Mouse (Mus musculus) CH12.LX (cell line): ENCODE measurements around the gene Rtkn2.

Experiments
- EP300 ChIP-seq: IDR thresholded peaks from 2 replicates; pipeline ENCODE4 v1.6.1; 2011; ENCODE audit warnings: low read length, improper control_type of control experiment
- POLR2AphosphoS2 ChIP-seq: IDR thresholded peaks from 2 replicates; pipeline ENCODE4 v1.6.1; 2011; ENCODE audit warnings: low read depth, low read length, improper control_type of control experiment
- RCOR1 ChIP-seq: conservative IDR thresholded peaks from 2 replicates; pipeline ENCODE4 v1.6.1; 2012; ENCODE audit warnings: low read depth, mild to moderate bottlenecking, inconsistent platforms, low read length, improper control_type of control experiment
- ZC3H11A ChIP-seq: IDR thresholded peaks from 2 replicates; pipeline ENCODE4 v1.6.1; 2012; ENCODE audit warnings: low read depth, mild to moderate bottlenecking, inconsistent platforms, low read length, improper control_type of control experiment
- ZNF384 ChIP-seq: IDR thresholded peaks from 2 replicates; pipeline ENCODE4 v1.6.1; 2012; ENCODE audit warnings: low read depth, low read length, improper control_type of control experiment, inconsistent platforms

DNA sequence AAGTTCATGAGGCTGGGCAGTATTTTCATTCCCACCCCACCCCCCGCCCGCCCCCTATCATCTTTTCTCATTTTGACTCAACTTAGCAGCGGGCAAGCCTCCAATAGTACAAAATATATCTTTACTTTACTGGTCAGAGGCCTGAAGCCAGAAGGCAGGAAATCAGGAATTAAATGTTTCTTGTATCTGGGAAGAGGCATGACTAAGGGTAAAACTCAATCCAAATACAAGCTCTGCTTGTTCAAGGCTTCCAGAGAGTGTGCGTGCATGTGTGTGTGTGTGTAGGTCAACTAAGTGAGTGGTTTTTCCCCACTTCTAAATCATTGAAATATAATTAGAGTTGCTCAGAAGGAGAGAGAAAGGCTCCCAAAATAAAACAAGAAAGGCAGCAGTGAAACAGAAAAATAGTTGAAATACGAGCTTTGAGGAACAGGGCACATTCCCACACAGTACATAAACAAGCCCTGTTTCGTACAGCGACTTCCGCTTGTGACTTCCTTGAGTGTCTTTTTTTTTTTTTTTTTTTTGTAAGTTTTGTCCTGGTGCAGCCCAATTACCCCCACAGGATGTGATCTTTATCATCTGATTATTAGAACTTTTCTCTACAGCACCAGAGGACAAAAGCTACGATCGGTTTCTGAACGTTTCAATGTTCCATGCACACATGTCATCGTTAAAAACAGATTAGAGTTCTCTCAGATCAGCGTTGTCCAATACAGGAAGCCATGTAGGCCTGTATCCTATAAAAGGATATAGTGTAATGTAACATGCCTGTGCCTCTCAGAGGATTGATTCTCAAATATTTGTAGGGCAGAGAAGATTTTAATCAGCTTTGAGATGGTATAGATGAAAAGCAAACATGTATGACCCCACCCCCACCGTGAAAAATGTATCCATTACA is 125.8 kb downstream of the Rtkn2 start:
- TF ChIP-seq RCOR1 = no peak
- TF ChIP-seq ZC3H11A = no peak
- TF ChIP-seq EP300 = peak; percentile 32; the same call in 1 of the 2 replicates
- TF ChIP-seq ZNF384 = peak; percentile 97
- TF ChIP-seq POLR2AphosphoS2 = no peak
